Mouse (Mus musculus) cerebellum, adult 9-10 months (tissue): ENCODE measurements around the gene Rwdd4a.

Experiments used
- DNase-seq: peaks from one replicate; pipeline ENCODE4 v3.0.0; 2022

Gene Rwdd4a

DNA sequence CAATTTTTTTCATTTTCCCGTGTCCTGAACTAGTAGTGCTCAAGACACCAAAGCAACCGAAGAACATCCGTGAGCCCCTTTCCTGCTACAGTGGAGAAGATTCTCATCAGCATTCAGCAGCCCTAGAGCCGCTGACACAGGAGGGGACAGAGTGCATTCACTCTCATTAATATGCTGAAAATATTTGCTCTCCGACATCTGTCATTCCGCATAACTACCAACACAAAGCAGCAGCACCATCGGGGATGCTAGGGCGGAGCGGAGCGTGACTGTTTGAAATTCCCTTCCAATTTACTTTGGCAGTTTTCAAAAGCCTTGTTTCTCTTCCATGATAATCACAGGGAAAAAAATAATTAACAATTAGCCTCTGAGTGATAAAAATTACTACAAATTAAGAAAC lies 56.9 kb downstream of the Rwdd4a start:
- DNase-seq, result no peak

DNA sequence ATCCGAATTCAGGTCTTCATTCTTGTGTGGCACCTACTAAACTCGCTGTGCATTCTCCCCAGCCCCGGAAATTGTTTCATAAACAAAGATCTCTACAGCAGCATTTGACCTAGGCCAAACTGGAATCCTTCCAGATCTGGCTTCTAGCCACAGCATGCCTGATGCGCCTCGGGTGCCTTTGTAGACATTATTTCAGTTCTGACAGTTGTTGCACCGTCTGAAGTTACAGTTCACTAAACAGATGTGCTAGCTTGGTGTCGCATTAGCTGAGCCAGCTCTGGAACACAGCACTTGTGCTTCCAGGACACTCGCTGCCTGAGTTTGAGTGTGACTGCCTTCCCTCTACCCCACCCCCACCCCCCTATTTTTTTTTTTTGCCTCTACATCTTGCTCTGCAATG lies 67.2 kb downstream of the Rwdd4a start:
- no peak for DNase-seq
